Mouse (Mus musculus) liver, postnatal 0 days (tissue): ENCODE data around the gene Evpl. TPM values are rescaled to one million over a fixed set of nuclear protein-coding genes. Genes with fewer than 3 reads are reported as not detected.

Experiments
- ATAC-seq: fragments of 200-750 bp; cut with Nextera tagmentation; 2 replicates; pipeline ENCODE4 v1.8.0; 2017; ENCODE audit warnings: mild to moderate bottlenecking, moderate library complexity
- DNase-seq: peaks from one replicate; pipeline ENCODE4 v3.0.0-alpha.2; 2016
- H3K27ac ChIP-seq: fragments of 300-500 bp; sonication (generic); 2 replicates; pipeline ENCODE4 v1.5.1; 2014; ENCODE audit warnings: antibody characterized with exemption, moderate library complexity, mild to moderate bottlenecking, low read depth
- H3K27me3 ChIP-seq: fragments of 300-500 bp; sonication (generic); 2 replicates; pipeline ENCODE4 v1.6.1; 2014; ENCODE audit warnings: low read length, control low read depth, mixed read lengths; ENCODE audit not compliant: insufficient read depth
- H3K36me3 ChIP-seq: fragments of 300-500 bp; sonication (generic); replicated peaks from 2 replicates; pipeline ENCODE4 v1.6.1; 2014; ENCODE audit warnings: mild to moderate bottlenecking, control low read depth, low read length, moderate library complexity, mixed read lengths; ENCODE audit not compliant: insufficient read depth
- H3K4me1 ChIP-seq: fragments of 300-500 bp; sonication (generic); 2 replicates; pipeline ENCODE4 v1.6.1; 2014; ENCODE audit warnings: antibody characterized with exemption, mild to moderate bottlenecking, control low read depth; ENCODE audit not compliant: insufficient read depth
- H3K4me2 ChIP-seq: fragments of 300-500 bp; sonication (generic); 2 replicates; pipeline ENCODE4 v1.6.1; 2014; ENCODE audit warnings: low read depth, mild to moderate bottlenecking, low read length, moderate library complexity, mixed read lengths
- H3K4me3 ChIP-seq: fragments of 300-500 bp; sonication (generic); 2 replicates; pipeline ENCODE4 v1.5.1; 2014; ENCODE audit warnings: low read depth, low read length
- H3K9ac ChIP-seq: fragments of 300-500 bp; sonication (generic); replicated peaks from 2 replicates; pipeline ENCODE4 v1.6.1; 2014; ENCODE audit warnings: mild to moderate bottlenecking, moderate library complexity
- H3K9me3 ChIP-seq: fragments of 300-500 bp; sonication (generic); 2 replicates; pipeline ENCODE4 v1.6.1; 2016; ENCODE audit warnings: mild to moderate bottlenecking, control low read depth, low read length, mixed read lengths
- CTCF ChIP-seq: sonication (generic); IDR thresholded peaks from 2 replicates; pipeline ENCODE4 v1.5.1; 2016; ENCODE audit warnings: antibody characterized with exemption, low read depth
- EP300 ChIP-seq: IDR thresholded peaks from 2 replicates; pipeline ENCODE4 v1.6.1; 2016; ENCODE audit warnings: antibody characterized with exemption, low read depth, mild to moderate bottlenecking
- WGBS: fragments of 180-500 bp; shearing (Covaris S2); extraction: QIAGEN DNeasy Blood & Tissue Kit; methylation state at CpG from one replicate; pipeline ENCODE4 v1.1.7; 2014; ENCODE audit not compliant: insufficient replicate concordance; 5-methylcytosine and 5-hydroxymethylcytosine counted together
- polyA plus RNA-seq: library from polyadenylated mRNA; unstranded; fragments of >200 nt; fragmentation: Nextera tagmentation; extraction: Ambion mirVana; gene quantifications from 2 replicates; pipeline ENCODE4 v1.2.1, GENCODE M21; 2015

Evpl gene
- polyA plus RNA-seq, 1 experiment from 2014 or later, result 0.07 TPM

DNA sequence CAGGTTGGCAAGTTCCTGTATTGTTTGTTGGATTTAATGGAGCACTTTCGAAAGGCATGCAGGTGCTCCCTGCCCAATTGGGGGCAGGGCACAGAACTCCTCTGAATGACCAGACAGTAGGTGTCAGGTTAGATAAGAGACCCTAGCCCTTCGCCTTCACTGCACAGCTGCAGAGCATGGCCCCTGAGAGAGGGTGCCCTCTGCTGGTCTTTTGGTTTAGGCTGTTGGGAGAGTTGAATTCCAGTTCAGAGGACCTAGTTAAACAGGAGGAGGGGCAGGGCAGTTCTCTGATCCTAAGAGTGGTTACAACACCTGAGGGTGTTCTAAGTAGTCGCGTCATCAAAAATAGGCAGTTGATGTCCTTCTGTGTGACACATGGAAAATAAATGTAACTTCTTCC, 18.0 kb downstream of the Evpl start:
- Histone ChIP-seq H3K4me1 (peaks cover 27% of the 10 kb centered on the region), H3K9me3 (no peaks in the 10 kb centered on the region), H3K36me3 (no peaks in the 10 kb centered on the region), H3K4me2 (no peak overlapping the region), H3K4me3 (no peak overlapping the region), H3K27ac (peak overlapping the region; percentile 92), H3K9ac (no peak overlapping the region), H3K27me3 (peaks cover 29% of the 10 kb centered on the region)
- TF ChIP-seq EP300 (no peak), CTCF (peak; percentile 87)
- WGBS, result 11% methylated on average over 4 of the region's 4 CpGs
- peak; percentile 78 for DNase-seq
- peak; percentile 22 for ATAC-seq

DNA sequence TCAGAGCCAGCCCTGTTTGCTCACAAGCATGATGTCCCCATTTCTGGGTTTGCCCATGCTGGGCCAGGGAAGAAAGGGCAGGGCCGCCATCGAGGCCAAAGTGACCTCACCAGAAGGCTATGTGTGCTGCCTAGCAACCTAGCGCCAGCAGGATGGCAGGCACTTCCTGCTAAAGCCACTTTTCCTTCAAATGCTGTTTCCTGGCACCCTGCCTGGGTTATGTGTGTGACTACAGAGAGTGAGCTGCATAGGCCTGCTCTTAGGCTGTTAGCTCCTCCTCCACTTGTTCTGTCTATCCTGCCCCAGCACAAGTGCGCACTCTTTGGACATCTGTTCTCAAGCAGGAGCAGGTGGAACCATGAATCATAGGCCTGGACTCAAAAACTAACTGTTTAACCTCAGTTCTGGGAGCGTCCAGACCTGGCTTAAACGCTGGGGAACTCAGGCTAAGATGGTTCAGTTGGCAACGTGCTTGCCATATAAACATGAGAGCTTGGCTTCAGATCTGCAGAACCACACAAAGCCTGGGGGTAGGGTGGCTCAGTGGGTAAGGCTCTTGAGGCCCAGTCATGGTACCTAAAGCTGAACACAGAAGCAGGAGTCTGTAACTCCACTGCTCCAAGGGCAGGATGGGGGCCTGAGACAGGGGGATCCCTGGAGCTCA, 19.0 kb downstream of the Evpl start:
- Histone ChIP-seq H3K27me3 (peaks cover 29% of the 10 kb centered on the region), H3K9me3 (no peaks in the 10 kb centered on the region), H3K27ac (peak overlapping the region; percentile 92), H3K9ac (0 out of 2 replicates have a peak overlapping the region, but pooled peaks have one; percentile 22), H3K4me1 (peaks cover 27% of the 10 kb centered on the region), H3K4me3 (no peak overlapping the region), H3K4me2 (no peak overlapping the region), H3K36me3 (no peaks in the 10 kb centered on the region)
- TF ChIP-seq CTCF, result no peak
- TF ChIP-seq EP300, result no peak
- DNase-seq, result peak; percentile 82
- ATAC-seq, result peak; percentile 87
- 37% methylated on average over 7 of the region's 7 CpGs for WGBS

DNA sequence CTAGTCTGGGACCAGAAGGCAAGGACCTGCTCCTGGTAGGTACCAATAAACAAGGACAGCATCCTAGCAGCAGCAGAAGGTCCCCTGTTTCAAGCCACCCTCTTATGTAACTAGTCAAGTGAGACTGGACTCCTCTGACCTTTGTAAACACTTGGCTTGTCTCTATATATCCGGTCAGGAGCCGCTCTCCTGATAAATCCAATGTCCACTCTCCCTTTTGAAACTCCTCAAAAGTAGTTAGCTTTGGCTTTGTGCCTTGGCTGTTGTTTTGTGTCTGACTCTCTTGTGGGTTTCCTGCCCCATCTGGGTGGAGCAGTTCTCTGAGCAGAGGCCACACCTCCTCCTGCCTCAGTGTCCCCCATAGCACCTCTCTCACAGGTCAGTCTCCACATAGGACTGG, 19.6 kb downstream of the Evpl start:
- no peak overlapping the region for H3K4me3 ChIP-seq
- H3K4me1 ChIP-seq, result peaks cover 27% of the 10 kb centered on the region
- no peak for DNase-seq
- TF ChIP-seq CTCF, result no peak
- TF ChIP-seq EP300, result peak; percentile 84
- 0 out of 2 replicates have a peak overlapping the region, but pooled peaks have one; percentile 22 for H3K9ac ChIP-seq
- peak overlapping the region; percentile 92 for H3K27ac ChIP-seq
- H3K27me3 ChIP-seq, result peaks cover 23% of the 10 kb centered on the region
- peak; percentile 79 for ATAC-seq
- 60% methylated on average over 2 of the region's 2 CpGs for WGBS
- no peaks in the 10 kb centered on the region for H3K9me3 ChIP-seq
- H3K4me2 ChIP-seq, result no peak overlapping the region
- H3K36me3 ChIP-seq, result no peaks in the 10 kb centered on the region

DNA sequence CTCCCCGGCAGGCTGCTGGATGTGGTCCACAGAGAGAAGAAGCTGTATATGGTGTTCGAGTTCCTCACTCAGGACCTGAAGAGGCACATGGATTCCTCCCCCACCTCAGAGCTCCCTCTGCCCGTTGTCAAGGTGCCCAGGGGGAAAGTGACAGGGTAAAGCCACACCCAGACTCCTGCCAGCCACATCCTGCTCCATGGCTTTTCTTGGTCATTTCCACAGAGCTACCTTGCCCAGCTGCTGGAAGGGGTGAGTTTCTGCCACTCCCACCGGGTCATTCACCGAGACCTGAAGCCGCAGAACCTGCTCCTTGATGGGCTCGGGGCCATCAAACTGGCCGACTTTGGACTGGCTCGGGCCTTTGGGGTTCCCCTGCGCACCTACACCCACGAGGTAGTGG, 21.3 kb downstream of the Evpl start:
- 79% methylated on average over 11 of the region's 11 CpGs for WGBS
- DNase-seq (no peak), ATAC-seq (no peak)
- peaks cover 6% of the 10 kb centered on the region for H3K27me3 ChIP-seq
- no peak overlapping the region for H3K9ac ChIP-seq
- peaks cover 27% of the 10 kb centered on the region for H3K4me1 ChIP-seq
- no peaks in the 10 kb centered on the region for H3K36me3 ChIP-seq
- no peaks in the 10 kb centered on the region for H3K9me3 ChIP-seq
- H3K4me2 ChIP-seq, result no peak overlapping the region
- H3K4me3 ChIP-seq, result no peak overlapping the region
- H3K27ac ChIP-seq, result no peak overlapping the region
- TF ChIP-seq EP300 (no peak), CTCF (no peak)

DNA sequence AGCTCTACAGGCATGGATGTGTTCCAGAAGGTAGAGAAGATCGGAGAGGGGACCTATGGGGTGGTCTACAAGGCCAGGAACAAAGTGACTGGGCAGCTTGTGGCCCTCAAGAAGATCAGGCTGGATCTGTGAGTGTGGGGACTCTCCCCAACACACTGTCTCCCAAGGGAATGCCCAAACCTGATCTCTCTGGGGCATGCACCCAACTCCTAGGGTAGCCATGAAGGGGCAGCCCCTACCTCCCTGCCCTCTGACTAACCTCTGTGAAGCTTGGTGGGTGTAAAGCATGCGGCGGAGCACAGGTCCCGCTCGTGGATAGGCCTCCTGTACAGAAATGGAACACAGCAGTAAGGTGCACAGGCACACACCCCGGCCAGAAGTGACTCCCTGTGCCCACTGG, 21.9 kb downstream of the Evpl start:
- H3K9me3 ChIP-seq, result no peaks in the 10 kb centered on the region
- TF ChIP-seq CTCF, result no peak
- no peak for TF ChIP-seq EP300
- WGBS, result 92% methylated on average over 6 of the region's 6 CpGs
- no peak for ATAC-seq
- H3K27me3 ChIP-seq, result 0 out of 2 replicates have a peak, but pooled peaks cover under 1% of the 10 kb centered on the region
- no peak overlapping the region for H3K4me2 ChIP-seq
- H3K4me3 ChIP-seq, result no peak overlapping the region
- H3K9ac ChIP-seq, result no peak overlapping the region
- H3K27ac ChIP-seq, result no peak overlapping the region
- H3K4me1 ChIP-seq, result peaks cover 27% of the 10 kb centered on the region
- no peaks in the 10 kb centered on the region for H3K36me3 ChIP-seq
- DNase-seq, result no peak

DNA sequence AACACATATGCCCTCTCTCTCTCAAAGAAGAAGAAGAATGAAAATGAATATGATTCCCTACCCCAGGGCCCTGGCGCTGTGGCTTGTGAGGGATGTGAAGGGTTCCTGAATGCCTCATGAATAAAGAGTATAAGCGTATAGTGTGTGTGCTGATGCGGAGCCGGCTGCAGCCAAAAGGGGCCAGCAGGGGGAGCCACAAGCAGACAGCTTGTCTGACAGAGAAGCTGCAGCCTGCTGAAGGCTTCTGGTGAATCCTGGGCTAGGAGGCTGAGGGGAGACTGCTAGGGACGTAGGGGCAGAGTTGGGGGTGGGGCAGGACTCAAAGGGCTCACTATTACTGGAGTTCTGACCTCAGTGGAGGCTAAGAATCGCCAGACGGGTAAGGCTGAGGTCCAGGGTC, 22.7 kb downstream of the Evpl start:
- 84% methylated on average over 7 of the region's 7 CpGs for WGBS
- Histone ChIP-seq H3K9me3 (no peaks in the 10 kb centered on the region), H3K4me2 (no peak overlapping the region), H3K9ac (no peak overlapping the region), H3K27ac (no peak overlapping the region), H3K36me3 (no peaks in the 10 kb centered on the region), H3K4me3 (no peak overlapping the region), H3K4me1 (peaks cover 22% of the 10 kb centered on the region), H3K27me3 (no peaks in the 10 kb centered on the region)
- DNase-seq (peak; percentile 63), ATAC-seq (no peak)
- TF ChIP-seq EP300 (no peak), CTCF (peak; percentile 60)
